Mouse (Mus musculus): ENCODE results near the gene Mlec. TPM values are rescaled to one million over a fixed set of nuclear protein-coding genes. Genes with fewer than 3 reads are reported as not detected.
A peak's percentile ranks its signal among the peaks of the same experiment; 100 is the strongest.

Mlec gene
- polyA plus RNA-seq, 1 experiment from 2014 or later: 294 TPM

DNA sequence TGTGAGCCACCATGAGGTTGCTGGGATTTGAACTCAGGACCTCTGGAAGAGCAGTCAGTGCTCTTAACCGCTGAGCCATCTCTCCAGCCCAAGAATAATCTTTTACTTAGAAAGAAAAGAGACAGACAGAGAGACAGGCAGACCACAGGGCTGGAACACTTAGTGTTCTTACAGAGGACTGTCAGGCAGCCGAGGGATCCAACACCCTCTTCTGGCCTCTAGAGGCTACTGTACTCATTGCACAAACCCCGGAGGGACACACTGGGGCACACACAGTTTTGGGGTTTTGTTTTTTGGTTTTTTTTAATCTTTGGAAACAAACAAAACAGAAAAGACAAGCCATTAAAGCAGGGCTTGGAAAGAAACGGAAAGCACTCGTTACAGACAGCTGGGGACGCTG lies 28.7 kb downstream of the Mlec start:
- POLR2A ChIA-PET: interaction anchor here (0.6 kb wide), 1 partner anchor 360 kb away, joined by 3 read pairs; no protein-coding TSS in a partner anchor

DNA sequence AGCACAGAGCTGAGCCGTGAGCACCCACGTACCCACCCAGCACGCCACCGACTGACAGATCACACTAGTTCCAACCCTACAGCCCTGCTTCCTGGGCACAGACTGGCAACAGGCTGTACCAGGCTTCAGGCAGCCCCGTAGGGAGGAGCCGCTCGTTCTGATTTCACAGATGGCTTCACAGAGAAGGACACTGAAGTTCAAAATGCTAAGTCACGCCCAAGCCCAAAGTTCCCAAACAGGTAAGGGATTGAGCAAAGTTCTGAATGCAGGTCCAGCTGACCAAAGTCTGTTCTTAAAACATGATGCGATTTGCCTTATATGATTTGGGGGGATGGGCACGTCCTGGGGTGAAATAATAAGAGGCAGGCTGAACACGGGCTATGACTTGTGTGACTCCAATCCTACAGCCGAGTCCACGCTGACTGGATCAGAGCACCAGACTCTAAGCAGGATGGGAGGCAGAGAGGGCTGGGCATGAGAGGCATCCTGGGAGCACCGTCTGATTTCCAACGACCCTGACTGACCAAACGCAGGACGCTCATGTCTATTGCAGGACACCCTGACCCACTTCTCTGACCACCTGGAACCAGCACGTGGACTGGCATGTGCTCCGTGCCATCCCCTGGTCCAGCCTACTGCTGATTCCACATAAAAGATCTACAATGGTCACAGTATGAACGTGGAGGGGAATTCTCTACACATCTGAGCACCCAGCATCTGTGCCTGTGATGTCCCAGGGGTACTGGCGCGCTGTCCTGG lies 30.4 kb downstream of the Mlec start:
- ATAC-seq (no peak), DNase-seq (ENCODE audit: low read depth, low spot score) (no peak)
- ChIA-PET POLR2A (no interaction called here), CTCF (no interaction called here)
- TF ChIP-seq CTCF (IDR thresholded peaks at IDR 0.05): no peak
- in situ Hi-C loops (cut with MboI; ENCODE audit: low pct_unique_long_range_greater_than_20kb): loop anchor here (5.0 kb wide), 1 partner anchor 110 kb away; the partner anchor contains the start of gene Pop5
- no peaks in the 10 kb centered on the region for H3K27me3 ChIP-seq

More for the DNA sequence above, 28.7 kb downstream of the Mlec start:
- TF ChIP-seq CTCF (IDR thresholded peaks at IDR 0.05): no peak
- in situ Hi-C loops (cut with MboI; ENCODE audit: low pct_unique_long_range_greater_than_20kb): loop anchor here (5.0 kb wide), 1 partner anchor 108 kb away; the partner anchor contains the start of gene Pop5
- no peaks in the 10 kb centered on the region for H3K27me3 ChIP-seq
- CTCF ChIA-PET: no interaction called here
- DNase-seq (ENCODE audit: low read depth, low spot score) (no peak), ATAC-seq (no peak)

DNA sequence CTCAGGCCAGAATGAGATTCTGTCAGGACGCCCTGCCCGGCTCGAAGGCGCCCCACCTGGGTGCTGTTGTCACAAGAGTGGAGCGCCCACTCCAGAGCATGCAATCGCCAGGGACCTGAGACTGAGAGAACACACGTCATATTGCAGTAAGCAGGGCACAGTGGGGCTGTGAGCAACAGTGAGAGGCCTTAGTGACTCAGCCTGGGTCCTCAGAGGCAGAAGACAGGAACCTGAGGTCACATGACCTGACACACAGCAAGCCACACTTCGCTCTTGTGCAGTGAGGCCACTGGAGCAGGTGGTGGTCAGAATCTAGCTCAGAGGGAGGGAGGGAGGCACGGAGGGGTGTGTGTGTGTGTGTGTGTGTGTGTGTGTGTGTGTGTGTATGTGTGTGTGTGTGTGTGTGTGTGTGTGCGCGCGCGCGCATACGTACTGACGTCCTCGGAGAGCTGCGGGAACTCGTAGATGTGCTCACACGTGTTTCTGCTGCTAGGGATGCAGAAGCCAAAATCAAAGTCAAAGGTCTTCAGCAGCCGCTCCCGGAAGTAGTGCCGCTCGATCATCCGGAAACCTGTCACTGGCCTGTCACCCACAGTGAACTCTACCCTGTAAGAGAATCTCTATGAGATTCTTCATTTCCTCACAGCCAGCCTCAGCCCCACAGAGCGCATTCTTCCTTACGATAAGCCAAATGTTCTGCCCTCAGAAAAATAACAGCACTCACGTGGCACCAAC lies 31.2 kb downstream of the Mlec start:
- in situ Hi-C loops (cut with MboI; ENCODE audit: low pct_unique_long_range_greater_than_20kb): loop anchor here (5.0 kb wide), 1 partner anchor 111 kb away; the partner anchor contains the start of gene Pop5
- no peak for DNase-seq (ENCODE audit: low read depth, low spot score)
- CTCF ChIA-PET: interaction anchor here (2.5 kb wide), 1 partner anchor 39 kb away, joined by 15 read pairs; no protein-coding TSS in a partner anchor
- TF ChIP-seq CTCF (IDR thresholded peaks at IDR 0.05): no peak
- no peaks in the 10 kb centered on the region for H3K27me3 ChIP-seq
- ATAC-seq: no peak
- POLR2A ChIA-PET: interaction anchor here (1.9 kb wide), 1 partner anchor 7 kb away, joined by 5 read pairs; the partner anchor contains the start of gene Unc119b

DNA sequence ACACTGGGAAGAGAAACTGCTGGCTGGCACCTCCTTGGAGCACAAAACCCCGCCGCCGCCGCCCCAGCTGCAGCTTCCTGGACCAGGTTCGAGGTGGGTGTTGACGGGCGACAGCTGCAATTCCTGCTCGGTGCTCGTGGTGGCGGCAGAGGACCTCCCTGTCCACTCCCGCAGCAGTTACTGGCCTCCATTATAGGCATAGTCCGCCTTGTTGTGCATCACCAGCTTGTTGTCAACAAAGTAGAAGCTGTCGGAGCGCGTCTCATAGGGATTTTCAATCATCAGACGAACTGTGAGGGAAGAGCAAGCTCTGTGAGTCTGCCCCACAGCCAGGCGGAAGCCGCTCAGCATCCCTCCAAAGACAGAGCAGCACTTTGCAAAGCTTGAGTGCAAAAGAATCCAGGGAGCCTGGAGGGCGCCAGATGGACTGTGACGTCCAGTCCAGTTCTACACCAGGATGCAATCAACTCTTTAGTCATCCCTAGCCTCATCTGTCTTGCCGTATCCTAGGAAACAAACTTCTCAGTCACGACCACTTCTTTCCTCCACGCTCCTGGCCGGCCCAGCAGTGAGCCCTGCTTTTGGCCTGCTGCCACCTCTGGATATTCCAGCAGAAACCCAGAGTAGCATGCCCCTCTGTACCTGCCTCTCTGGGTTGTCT lies 32.6 kb downstream of the Mlec start:
- ATAC-seq: peak; percentile 40
- POLR2A ChIA-PET: interaction anchor here (0.6 to 1.9 kb wide), 4 partner anchors 9 to 223 kb away, joined by 5 to 9 read pairs (median 5); partner anchors contain the start of gene Unc119b
- no peak for DNase-seq (ENCODE audit: low read depth, low spot score)
- TF ChIP-seq CTCF (IDR thresholded peaks at IDR 0.05): no peak
- in situ Hi-C loops (cut with MboI; ENCODE audit: low pct_unique_long_range_greater_than_20kb): loop anchor here (5.0 kb wide), 1 partner anchor 112 kb away; the partner anchor contains the start of gene Pop5
- CTCF ChIA-PET: interaction anchor here (0.8 to 2.5 kb wide), 17 partner anchors 10 to 152 kb away, joined by 3 to 15 read pairs (median 4); partner anchors contain the start of genes Mlec, Pop5 and Unc119b
- H3K27me3 ChIP-seq: no peaks in the 10 kb centered on the region

DNA sequence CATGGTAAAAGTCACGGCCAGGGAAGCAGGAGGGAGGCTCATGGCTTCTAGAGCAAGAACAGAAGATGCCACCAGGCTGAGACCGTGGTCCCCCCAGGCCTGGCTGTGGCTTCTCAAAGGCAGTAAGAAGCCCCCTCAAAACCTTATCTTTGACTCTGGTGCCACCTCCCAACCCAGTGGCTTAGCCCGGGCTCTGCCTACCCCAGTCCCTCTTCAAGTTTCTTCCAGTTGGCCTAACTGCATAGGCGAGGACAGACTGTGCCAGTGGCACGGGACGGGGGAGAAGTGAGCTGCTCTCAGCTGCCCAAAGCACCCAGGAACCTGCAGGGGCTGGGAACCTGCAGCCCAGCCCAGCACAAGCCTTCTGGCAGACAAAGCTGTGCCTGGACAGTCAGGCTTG lies 33.3 kb downstream of the Mlec start:
- CTCF ChIA-PET: interaction anchor here (0.8 to 2.5 kb wide), 16 partner anchors 11 to 146 kb away, joined by 3 to 15 read pairs (median 5); partner anchors contain the start of genes Mlec, Pop5 and Unc119b
- no peaks in the 10 kb centered on the region for H3K27me3 ChIP-seq
- DNase-seq (ENCODE audit: low read depth, low spot score) (no peak), ATAC-seq (no peak)
- TF ChIP-seq CTCF (IDR thresholded peaks at IDR 0.05): no peak
- POLR2A ChIA-PET: interaction anchor here (0.6 to 1.4 kb wide), 2 partner anchors 38 to 223 kb away, joined by 5 to 9 read pairs; no protein-coding TSS in a partner anchor
- in situ Hi-C loops (cut with MboI; ENCODE audit: low pct_unique_long_range_greater_than_20kb): loop anchor here (5.0 kb wide), 1 partner anchor 113 kb away; the partner anchor contains the start of gene Pop5

DNA sequence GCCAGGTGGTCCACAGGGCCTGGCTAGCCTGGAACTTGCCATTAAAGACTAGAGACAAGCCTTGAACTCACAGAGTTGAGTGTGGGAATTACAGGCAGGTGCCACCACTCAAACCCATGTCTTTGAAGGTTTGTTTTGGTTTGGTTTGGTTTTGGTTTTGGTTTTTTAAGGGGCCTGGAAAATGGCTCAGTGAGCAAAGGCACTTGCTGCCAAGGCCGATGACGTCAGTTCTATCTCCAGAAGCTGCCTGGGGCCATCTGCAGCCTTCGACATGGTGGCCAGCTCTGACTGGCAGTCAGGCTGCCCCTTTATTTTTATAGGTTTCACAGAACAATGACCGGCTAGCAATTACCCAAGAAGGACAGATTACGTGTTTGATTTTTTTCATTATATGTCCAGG lies 37.0 kb downstream of the Mlec start:
- DNase-seq (ENCODE audit: low read depth, low spot score) (no peak), ATAC-seq (peak; percentile 23)
- CTCF ChIA-PET: interaction anchor here (1.0 kb wide), 1 partner anchor 40 kb away, joined by 3 read pairs; no protein-coding TSS in a partner anchor
- in situ Hi-C loops (cut with MboI; ENCODE audit: low pct_unique_long_range_greater_than_20kb): no loop called here
- POLR2A ChIA-PET: interaction anchor here (1.2 kb wide), 1 partner anchor 35 kb away, joined by 4 read pairs; no protein-coding TSS in a partner anchor
- H3K27me3 ChIP-seq: no peaks in the 10 kb centered on the region
- no peak for TF ChIP-seq CTCF (IDR thresholded peaks at IDR 0.05)

DNA sequence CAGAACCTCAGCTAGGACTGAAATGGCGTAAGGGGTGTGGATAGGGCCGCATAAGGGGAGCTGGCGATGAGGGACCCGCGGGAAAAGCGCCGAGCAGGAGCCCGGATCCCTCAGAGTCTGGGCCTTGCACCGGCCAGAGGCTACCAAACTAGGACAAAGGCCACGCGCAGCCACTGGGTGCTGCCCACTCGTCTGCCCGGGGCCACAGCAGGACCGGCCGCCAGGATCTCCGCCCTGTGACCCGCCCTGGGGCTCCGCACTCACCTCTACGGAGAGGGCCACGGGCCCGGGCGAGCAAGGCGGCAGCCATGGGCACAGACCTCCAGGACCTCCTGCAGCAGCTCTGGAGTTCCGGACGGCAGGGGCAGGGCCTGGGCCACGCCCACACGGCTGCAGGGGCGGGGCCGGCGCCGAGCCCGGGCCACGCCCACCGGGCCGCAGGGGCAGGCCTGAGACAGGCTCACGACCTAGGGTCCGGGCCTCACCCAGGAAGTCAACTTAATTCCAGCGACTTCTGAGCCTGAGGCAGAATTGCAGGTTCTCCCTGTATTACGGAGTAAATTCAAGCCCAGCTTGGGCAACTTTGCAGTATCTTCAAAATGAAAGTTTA lies 38.9 kb downstream of the Mlec start, which contains the start of gene Acads:
Acads (minus strand) TSS at position 386 of the 610 bp plus-strand sequence.
- H3K27me3 ChIP-seq: no peaks in the 10 kb centered on the region
- DNase-seq (ENCODE audit: low read depth, low spot score) (no peak), ATAC-seq (peak; percentile 66)
- POLR2A ChIA-PET: interaction anchor here (0.6 to 1.6 kb wide), 2 partner anchors 11 to 37 kb away, joined by 3 to 6 read pairs; no protein-coding TSS in a partner anchor
- no peak for TF ChIP-seq CTCF (IDR thresholded peaks at IDR 0.05)
- CTCF ChIA-PET: interaction anchor here (1.1 to 1.5 kb wide), 4 partner anchors 11 to 142 kb away, joined by 3 to 4 read pairs (median 4); no protein-coding TSS in a partner anchor
- in situ Hi-C loops (cut with MboI; ENCODE audit: low pct_unique_long_range_greater_than_20kb): no loop called here

DNA sequence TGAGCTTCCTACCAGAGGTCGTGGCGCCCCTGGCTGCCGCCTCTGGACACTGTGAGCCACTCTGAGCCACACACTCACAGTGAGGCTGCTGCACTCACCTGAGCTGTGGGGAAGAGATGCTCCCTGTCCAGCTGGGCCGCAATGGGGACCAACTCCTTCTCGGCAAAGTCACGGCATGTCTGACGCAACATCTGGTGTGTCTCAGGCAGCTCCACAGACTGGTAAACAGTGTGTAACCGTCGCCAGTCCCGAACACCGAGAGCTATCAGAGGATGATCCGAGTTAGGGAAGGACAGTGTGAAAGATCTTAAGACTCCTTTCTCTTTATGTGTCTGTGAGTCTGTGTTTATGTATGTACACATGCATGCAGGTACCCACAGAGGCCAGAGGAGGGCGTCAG lies 40.5 kb downstream of the Mlec start:
- POLR2A ChIA-PET: interaction anchor here (0.6 kb wide), 1 partner anchor 19 kb away, joined by 5 read pairs; no protein-coding TSS in a partner anchor
- ATAC-seq: no peak
- H3K27me3 ChIP-seq: no peaks in the 10 kb centered on the region
- DNase-seq (ENCODE audit: low read depth, low spot score): no peak
- TF ChIP-seq CTCF (IDR thresholded peaks at IDR 0.05): no peak
- in situ Hi-C loops (cut with MboI; ENCODE audit: low pct_unique_long_range_greater_than_20kb): no loop called here
- CTCF ChIA-PET: interaction anchor here (0.6 to 1.8 kb wide), 2 partner anchors 9 to 139 kb away, joined by 3 to 7 read pairs; no protein-coding TSS in a partner anchor

DNA sequence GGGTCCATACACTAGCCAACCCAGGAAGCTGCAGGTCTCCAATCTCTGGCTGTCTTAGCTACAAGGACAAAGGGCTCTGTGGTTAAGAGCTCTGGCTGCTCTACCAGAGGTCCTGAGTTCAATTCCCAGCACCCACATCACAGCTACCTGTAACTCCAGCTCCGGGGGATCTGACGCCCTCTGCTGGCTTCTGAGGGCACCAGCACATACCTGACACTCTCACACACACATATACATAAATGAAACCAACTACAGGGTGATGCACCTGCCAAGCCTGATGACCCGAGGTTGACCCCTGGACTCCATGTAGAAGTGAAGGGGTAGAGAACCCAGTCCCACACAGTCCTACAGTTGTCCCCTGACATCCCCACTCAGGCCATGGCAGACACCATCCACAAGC lies 41.6 kb downstream of the Mlec start:
- ChIA-PET POLR2A (interaction anchor here (0.5 kb wide), 2 partner anchors 45 to 232 kb away, joined by 3 read pairs; no protein-coding TSS in a partner anchor), CTCF (interaction anchor here (0.9 to 1.8 kb wide), 3 partner anchors 11 to 138 kb away, joined by 3 to 7 read pairs (median 6); no protein-coding TSS in a partner anchor)
- in situ Hi-C loops (cut with MboI; ENCODE audit: low pct_unique_long_range_greater_than_20kb): no loop called here
- DNase-seq (ENCODE audit: low read depth, low spot score) (no peak), ATAC-seq (no peak)
- TF ChIP-seq CTCF (IDR thresholded peaks at IDR 0.05): no peak
- no peaks in the 10 kb centered on the region for H3K27me3 ChIP-seq
